Mouse (Mus musculus) midbrain, embryonic 11.5 days (tissue): ENCODE data around the gene Stard10. TPM values are rescaled to one million over a fixed set of nuclear protein-coding genes. Genes with fewer than 3 reads are reported as not detected.

Experiments
- ATAC-seq: fragments of 200-750 bp; cut with Nextera tagmentation; 2 replicates; pipeline ENCODE4 v1.8.0; 2017; ENCODE audit warnings: moderate TSS enrichment, moderate library complexity; ENCODE audit not compliant: low FRiP score
- DNase-seq: peaks from one replicate; pipeline ENCODE4 v3.0.0; 2015; ENCODE audit warnings: low spot score; ENCODE audit errors: missing footprints
- H3K27ac ChIP-seq: fragments of 300-500 bp; sonication (generic); 2 replicates; pipeline ENCODE4 v1.5.1; 2014; ENCODE audit warnings: low read depth, low read length
- H3K27me3 ChIP-seq: fragments of 300-500 bp; sonication (generic); 2 replicates; pipeline ENCODE4 v1.6.1; 2014; ENCODE audit warnings: mild to moderate bottlenecking, low read length, moderate library complexity, mixed read lengths; ENCODE audit not compliant: control insufficient read depth, insufficient read depth
- H3K36me3 ChIP-seq: fragments of 300-500 bp; sonication (generic); 2 replicates; pipeline ENCODE4 v1.6.1; 2014; ENCODE audit warnings: mild to moderate bottlenecking, low read length, moderate library complexity, mixed read lengths; ENCODE audit not compliant: control insufficient read depth, insufficient read depth
- H3K4me1 ChIP-seq: fragments of 300-500 bp; sonication (generic); 2 replicates; pipeline ENCODE4 v1.6.1; 2014; ENCODE audit warnings: low read length; ENCODE audit not compliant: control insufficient read depth, insufficient read depth
- H3K4me2 ChIP-seq: fragments of 300-500 bp; sonication (generic); 2 replicates; pipeline ENCODE4 v1.6.1; 2014; ENCODE audit warnings: mild to moderate bottlenecking, moderate library complexity
- H3K4me3 ChIP-seq: fragments of 300-500 bp; sonication (generic); 2 replicates; pipeline ENCODE4 v1.5.1; 2014; ENCODE audit warnings: low read depth, low read length
- H3K9ac ChIP-seq: fragments of 300-500 bp; sonication (generic); 2 replicates; pipeline ENCODE4 v1.6.1; 2014; ENCODE audit warnings: low read length
- H3K9me3 ChIP-seq: fragments of 300-500 bp; sonication (generic); 2 replicates; pipeline ENCODE4 v1.6.1; 2016; ENCODE audit warnings: low read length; ENCODE audit not compliant: control insufficient read depth
- WGBS: fragments of 180-500 bp; shearing (Covaris S2); extraction: QIAGEN DNeasy Blood & Tissue Kit; methylation state at CpG from one replicate; pipeline ENCODE4 v1.1.7; 2014; 5-methylcytosine and 5-hydroxymethylcytosine counted together
- polyA plus RNA-seq: library from polyadenylated mRNA; unstranded; fragments of >200 nt; fragmentation: Nextera tagmentation; extraction: Ambion mirVana; gene quantifications from 2 replicates; pipeline ENCODE4 v1.2.1, GENCODE M21; 2014

Stard10 gene
- polyA plus RNA-seq, 1 experiment from 2014 or later: 5.7 TPM

GRCm38 (mm10) chr7:101297023-101297405 lies 19.9 kb upstream of the Stard10 start:
- Histone ChIP-seq H3K4me2 (peak overlapping the region; percentile 58), H3K27ac (no peak overlapping the region), H3K4me3 (peak overlapping the region; percentile 24), H3K9ac (peak overlapping the region; percentile 51), H3K4me1 (peaks cover 15% of the 10 kb centered on the region), H3K36me3 (no peaks in the 10 kb centered on the region), H3K27me3 (peaks cover 7% of the 10 kb centered on the region; the same call in 1 of the 2 replicates), H3K9me3 (no peaks in the 10 kb centered on the region)
- DNase-seq (no peak), ATAC-seq (no peak; the same call in 1 of the 2 replicates)
- WGBS: 25% methylated on average over 8 of the region's 8 CpGs

DNA sequence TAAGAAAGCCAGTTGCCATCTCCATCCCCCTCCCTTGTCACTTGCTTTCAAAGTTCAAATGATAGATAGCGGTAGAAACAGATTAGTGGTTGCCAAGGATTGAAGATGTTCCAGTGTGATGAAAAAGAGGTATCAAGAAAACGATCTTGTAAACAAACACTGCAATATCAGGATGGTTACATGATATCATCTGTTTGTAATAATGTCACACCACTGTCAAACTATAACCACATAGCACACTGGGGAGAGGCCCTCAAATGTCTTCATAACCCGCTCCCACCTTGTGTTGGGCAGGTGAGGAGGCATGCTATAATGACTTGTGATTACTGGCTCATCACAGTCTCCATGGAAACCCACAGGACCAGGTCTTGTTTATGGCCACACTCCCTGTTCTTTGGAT lies 18.5 kb upstream of the Stard10 start:
- WGBS: 87% methylated on average over 3 of the region's 3 CpGs

GRCm38 (mm10) chr7:101301361-101301880 lies 15.5 kb upstream of the Stard10 start:
- WGBS: under 1% methylated on average over 30 of the region's 30 CpGs
- H3K36me3 ChIP-seq: no peaks in the 10 kb centered on the region
- H3K4me1 ChIP-seq: peaks cover 18% of the 10 kb centered on the region
- H3K4me3 ChIP-seq: peak overlapping the region; percentile 65
- DNase-seq: no peak
- peak overlapping the region; percentile 57 for H3K9ac ChIP-seq
- peaks cover 7% of the 10 kb centered on the region; the same call in 1 of the 2 replicates for H3K27me3 ChIP-seq
- peak overlapping the region; percentile 65 for H3K4me2 ChIP-seq
- H3K9me3 ChIP-seq: no peaks in the 10 kb centered on the region
- H3K27ac ChIP-seq: no peak overlapping the region; the same call in 1 of the 2 replicates
- ATAC-seq: no peak

More for the DNA sequence above, 18.5 kb upstream of the Stard10 start:
- peaks cover 7% of the 10 kb centered on the region; the same call in 1 of the 2 replicates for H3K27me3 ChIP-seq
- H3K4me1 ChIP-seq: peaks cover 21% of the 10 kb centered on the region
- DNase-seq: no peak
- no peaks in the 10 kb centered on the region for H3K36me3 ChIP-seq
- ATAC-seq: no peak
- H3K27ac ChIP-seq: no peak overlapping the region
- H3K4me3 ChIP-seq: no peak overlapping the region
- no peak overlapping the region for H3K9ac ChIP-seq
- no peaks in the 10 kb centered on the region for H3K9me3 ChIP-seq
- H3K4me2 ChIP-seq: no peak overlapping the region

- under 1% methylated on average over 39 of the region's 39 CpGs for WGBS
- H3K9ac ChIP-seq: peak within 1 kb of the TSS; percentile 57
- peak; percentile 96 for ATAC-seq
- no peaks in the 10 kb centered on the region for H3K9me3 ChIP-seq
- peak within 1 kb of the TSS; percentile 48 for H3K27ac ChIP-seq
- H3K36me3 ChIP-seq: no peaks in the 10 kb centered on the region
- H3K27me3 ChIP-seq: peaks cover 7% of the 10 kb centered on the region; the same call in 1 of the 2 replicates
- H3K4me1 ChIP-seq: peaks cover 16% of the 10 kb centered on the region
- peak within 1 kb of the TSS; percentile 65 for H3K4me3 ChIP-seq
- DNase-seq: peak; percentile 99
- peak within 1 kb of the TSS; percentile 65 for H3K4me2 ChIP-seq
Observed at GRCm38 (mm10) chr7:101301881-101302456, 14.9 kb upstream of the Stard10 start, which contains the start of gene Atg16l2. Gene Atg16l2, minus strand, starts transcription at chr7:101302251.

GRCm38 (mm10) chr7:101302691-101303090 lies 14.2 kb upstream of the Stard10 start:
- Histone ChIP-seq H3K27ac (peak overlapping the region; percentile 48; the same call in 1 of the 2 replicates), H3K9ac (peak overlapping the region; percentile 57)

GRCm38 (mm10) chr7:101306841-101307240 lies 10.0 kb upstream of the Stard10 start:
- peaks cover 7% of the 10 kb centered on the region for H3K4me1 ChIP-seq
- no peaks in the 10 kb centered on the region for H3K36me3 ChIP-seq
- H3K4me3 ChIP-seq: no peak overlapping the region
- DNase-seq (no peak), ATAC-seq (no peak)
- no peaks in the 10 kb centered on the region for H3K9me3 ChIP-seq
- no peak overlapping the region for H3K27ac ChIP-seq
- H3K9ac ChIP-seq: no peak overlapping the region
- 66% methylated on average over 2 of the region's 2 CpGs for WGBS
- H3K4me2 ChIP-seq: no peak overlapping the region
- no peaks in the 10 kb centered on the region for H3K27me3 ChIP-seq

More at GRCm38 (mm10) chr7:101302691-101303090, 14.2 kb upstream of the Stard10 start:
- WGBS: 19% methylated on average over 7 of the region's 7 CpGs
- peaks cover 7% of the 10 kb centered on the region; the same call in 1 of the 2 replicates for H3K27me3 ChIP-seq
- H3K36me3 ChIP-seq: no peaks in the 10 kb centered on the region
- H3K9me3 ChIP-seq: no peaks in the 10 kb centered on the region
- H3K4me3 ChIP-seq: peak overlapping the region; percentile 65
- H3K4me2 ChIP-seq: peak overlapping the region; percentile 65
- peaks cover 14% of the 10 kb centered on the region for H3K4me1 ChIP-seq
- DNase-seq (no peak), ATAC-seq (no peak)

- no peak; the same call in 1 of the 2 replicates for ATAC-seq
- Histone ChIP-seq H3K9me3 (no peaks in the 10 kb centered on the region), H3K4me3 (peak overlapping the region; percentile 52), H3K27me3 (no peaks in the 10 kb centered on the region), H3K4me1 (no peaks in the 10 kb centered on the region), H3K36me3 (no peaks in the 10 kb centered on the region), H3K9ac (peak overlapping the region; percentile 70), H3K27ac (no peak overlapping the region), H3K4me2 (peak overlapping the region; percentile 51)
- 40% methylated on average over 5 of the region's 5 CpGs for WGBS
- DNase-seq: no peak
Observed at GRCm38 (mm10) chr7:101309985-101310326, 6.9 kb upstream of the Stard10 start.

- ATAC-seq (peak; percentile 97), DNase-seq (peak; percentile 99)
- H3K4me2 ChIP-seq: peak overlapping the region; percentile 51
- no peaks in the 10 kb centered on the region for H3K9me3 ChIP-seq
- H3K4me1 ChIP-seq: no peaks in the 10 kb centered on the region
- WGBS: under 1% methylated on average over 43 of the region's 43 CpGs
- H3K9ac ChIP-seq: peak overlapping the region; percentile 70
- no peaks in the 10 kb centered on the region for H3K36me3 ChIP-seq
- H3K4me3 ChIP-seq: peak overlapping the region; percentile 52
- H3K27ac ChIP-seq: peak overlapping the region; percentile 67
- H3K27me3 ChIP-seq: no peaks in the 10 kb centered on the region
Observed at GRCm38 (mm10) chr7:101310327-101311028, 6.4 kb upstream of the Stard10 start.

- Histone ChIP-seq H3K4me1 (no peaks in the 10 kb centered on the region), H3K4me2 (peak overlapping the region; percentile 51; the same call in 1 of the 2 replicates)
- 43% methylated on average over 2 of the region's 2 CpGs for WGBS
Observed at GRCm38 (mm10) chr7:101311061-101311460, 5.8 kb upstream of the Stard10 start.

More at GRCm38 (mm10) chr7:101311061-101311460, 5.8 kb upstream of the Stard10 start:
- no peak for ATAC-seq
- H3K9me3 ChIP-seq: no peaks in the 10 kb centered on the region
- H3K27ac ChIP-seq: no peak overlapping the region
- H3K27me3 ChIP-seq: no peaks in the 10 kb centered on the region
- DNase-seq: no peak
- no peaks in the 10 kb centered on the region for H3K36me3 ChIP-seq
- peak overlapping the region; percentile 52; the same call in 1 of the 2 replicates for H3K4me3 ChIP-seq
- peak overlapping the region; percentile 70; the same call in 1 of the 2 replicates for H3K9ac ChIP-seq
